Mouse (Mus musculus) lung, postnatal 36 days (tissue): Measurements from ENCODE around the gene Cacna1c.
A peak's percentile ranks its signal among the peaks of the same experiment; 100 is the strongest.

Experiments used
- DNase-seq: peaks from one replicate; pipeline ENCODE4 v3.0.0; 2022; ENCODE audit warnings: mixed read lengths

The Cacna1c gene

DNA sequence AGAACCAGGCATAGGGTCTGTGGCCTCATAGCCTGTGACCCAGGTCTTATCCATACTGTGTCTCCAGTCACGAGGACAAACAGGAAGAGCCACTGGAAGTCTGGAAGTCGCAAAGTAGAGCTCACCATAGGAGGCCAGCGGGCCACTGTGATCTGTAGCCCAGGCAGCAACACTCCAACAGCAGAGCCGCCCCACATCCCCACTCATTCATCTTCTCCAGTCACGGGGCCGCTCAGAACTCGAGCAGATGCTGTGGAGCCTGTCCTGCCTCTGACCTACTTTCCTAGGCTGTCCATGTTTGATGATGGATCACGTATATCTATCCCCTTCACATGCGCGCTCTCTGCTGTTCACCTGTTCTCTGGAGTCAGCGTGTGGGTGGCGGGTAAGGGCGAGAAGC is 246.0 kb downstream of the Cacna1c start:
- DNase-seq: no peak

DNA sequence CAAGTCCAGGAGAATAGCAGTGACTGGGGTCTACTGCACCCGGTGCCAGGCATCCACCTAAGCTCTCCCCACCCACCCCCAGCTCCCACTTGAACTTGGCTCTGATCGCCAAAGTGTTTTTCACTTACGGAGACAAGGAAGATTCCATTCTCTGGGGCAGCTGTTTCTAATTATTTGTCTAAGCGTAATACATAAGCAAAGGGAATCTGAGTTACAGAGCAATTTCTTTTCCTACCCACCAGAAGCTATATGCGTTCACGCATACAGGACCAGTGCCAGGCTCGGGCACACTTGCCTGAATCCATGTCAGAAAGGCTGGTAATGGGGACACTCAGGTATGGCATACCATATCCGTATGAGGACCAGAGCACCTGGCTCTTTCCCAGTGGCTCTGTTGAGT is 248.9 kb downstream of the Cacna1c start:
- DNase-seq: no peak

GRCm38 (mm10) chr6:118946660-118947059 is 249.6 kb downstream of the Cacna1c start:
- DNase-seq: peak; percentile 65

- no peak for DNase-seq
These were observed 252.1 kb downstream of the Cacna1c start for GRCm38 (mm10) chr6:118944093-118944492.

DNA sequence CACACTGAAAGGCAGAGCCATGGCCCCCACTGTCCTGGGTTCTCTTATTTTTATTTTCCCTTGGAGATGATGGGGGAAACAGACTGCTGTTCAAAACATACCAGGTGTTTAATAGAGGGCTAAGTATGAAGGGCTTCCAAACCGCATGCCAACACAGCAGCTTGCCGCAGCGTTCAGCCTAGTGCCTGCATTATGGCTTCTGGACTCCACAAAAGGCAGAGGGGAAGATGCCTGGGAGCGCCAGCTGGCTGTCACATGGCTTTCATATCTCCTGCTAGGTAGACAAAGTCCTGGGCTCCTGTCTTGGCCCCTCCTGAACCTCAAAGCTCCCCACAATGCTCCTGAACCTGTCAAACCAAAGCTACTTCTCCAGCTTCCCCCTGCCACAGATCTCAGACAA is 254.4 kb downstream of the Cacna1c start:
- no peak for DNase-seq

DNA sequence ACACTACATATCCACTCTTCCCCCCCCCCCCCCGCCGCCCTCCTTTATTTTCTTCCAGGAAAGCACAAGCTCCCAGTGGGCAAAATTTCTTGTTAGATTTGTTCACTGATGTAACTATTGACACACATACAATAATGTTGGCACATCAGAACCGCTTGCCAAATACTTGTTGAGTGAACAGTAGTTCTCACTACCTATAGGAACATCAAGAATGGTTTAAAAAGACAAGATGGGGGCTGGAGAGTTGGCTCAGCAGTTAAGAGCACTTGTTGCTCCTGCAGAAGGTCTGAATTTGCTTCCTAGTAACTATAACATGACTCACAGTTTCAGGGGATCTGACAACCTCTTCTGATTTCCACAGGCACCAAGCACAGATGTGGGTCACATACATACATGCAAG is 255.2 kb downstream of the Cacna1c start:
- DNase-seq: no peak

DNA sequence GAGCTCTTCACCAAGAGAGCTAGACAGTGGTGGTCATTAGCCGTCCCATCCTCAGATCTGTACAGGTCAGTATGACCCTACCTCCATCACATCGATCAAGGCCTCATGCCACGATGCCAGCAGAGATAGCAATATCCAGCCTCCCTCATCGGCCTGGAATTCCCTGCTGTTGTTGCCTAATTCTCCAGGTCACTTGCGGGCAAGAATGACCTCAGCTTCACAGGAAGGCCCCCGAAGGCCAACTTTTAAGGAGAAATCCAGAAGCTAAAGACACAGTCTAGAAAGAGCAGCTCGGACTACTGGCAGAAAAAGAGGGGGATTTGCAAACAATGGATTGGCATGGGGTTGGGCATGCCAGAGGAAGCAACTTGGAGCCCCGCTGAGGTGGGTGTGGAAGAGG is 256.6 kb downstream of the Cacna1c start:
- peak; percentile 36 for DNase-seq

DNA sequence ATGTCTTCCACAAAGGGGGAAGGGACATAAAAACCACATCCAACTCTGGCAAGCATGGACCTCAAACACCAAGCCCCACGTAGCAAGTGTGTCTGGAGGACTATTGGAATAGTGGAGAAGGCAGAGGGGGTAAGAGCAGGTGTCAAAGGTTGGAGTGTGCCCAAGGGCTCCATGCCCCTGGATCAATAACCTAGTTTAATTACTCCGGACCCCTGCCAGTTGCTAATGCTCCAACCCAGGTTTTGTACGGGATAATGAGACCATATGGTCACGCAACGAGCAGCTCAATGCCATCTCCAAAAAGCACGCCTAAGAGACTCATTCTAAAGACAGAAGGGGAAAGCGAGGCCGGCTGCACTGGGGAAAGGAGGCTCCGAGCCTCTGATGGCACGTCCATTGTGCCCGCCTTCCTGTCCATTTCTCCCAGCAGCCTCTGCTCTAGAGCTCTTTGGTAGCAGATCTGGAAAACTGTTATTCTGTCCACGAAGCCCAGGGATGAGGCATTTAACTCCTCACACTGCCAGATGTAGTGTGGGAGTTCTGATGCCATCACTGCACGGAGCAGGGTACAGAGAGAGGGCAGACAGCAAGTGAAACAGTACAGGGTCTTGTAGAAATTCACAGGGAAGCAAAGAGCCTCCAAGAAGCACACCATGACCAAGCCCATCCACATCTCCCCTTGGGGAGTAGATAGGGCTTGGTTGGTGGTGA is 257.7 kb downstream of the Cacna1c start:
- DNase-seq: no peak

DNA sequence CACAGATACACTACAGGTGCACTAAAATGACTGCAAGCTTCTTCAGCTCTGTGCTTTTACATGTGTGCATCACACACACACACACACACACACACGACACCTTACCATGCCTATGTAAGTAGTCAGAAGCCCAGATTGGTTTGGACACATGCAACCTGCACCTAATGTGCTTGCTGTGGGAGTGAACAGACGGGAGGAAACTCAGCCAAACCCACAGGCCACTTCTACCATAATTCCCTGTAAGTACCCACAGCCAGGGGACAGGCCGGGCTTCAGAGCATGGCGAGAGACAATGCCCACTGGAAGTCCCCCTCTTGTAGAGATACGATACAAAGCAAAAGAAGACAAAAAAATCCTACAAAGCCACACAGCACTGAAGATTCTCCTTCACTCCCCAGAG is 258.7 kb downstream of the Cacna1c start:
- no peak for DNase-seq

GRCm38 (mm10) chr6:118935520-118936415 is 260.4 kb downstream of the Cacna1c start:
- peak; percentile 38 for DNase-seq

DNA sequence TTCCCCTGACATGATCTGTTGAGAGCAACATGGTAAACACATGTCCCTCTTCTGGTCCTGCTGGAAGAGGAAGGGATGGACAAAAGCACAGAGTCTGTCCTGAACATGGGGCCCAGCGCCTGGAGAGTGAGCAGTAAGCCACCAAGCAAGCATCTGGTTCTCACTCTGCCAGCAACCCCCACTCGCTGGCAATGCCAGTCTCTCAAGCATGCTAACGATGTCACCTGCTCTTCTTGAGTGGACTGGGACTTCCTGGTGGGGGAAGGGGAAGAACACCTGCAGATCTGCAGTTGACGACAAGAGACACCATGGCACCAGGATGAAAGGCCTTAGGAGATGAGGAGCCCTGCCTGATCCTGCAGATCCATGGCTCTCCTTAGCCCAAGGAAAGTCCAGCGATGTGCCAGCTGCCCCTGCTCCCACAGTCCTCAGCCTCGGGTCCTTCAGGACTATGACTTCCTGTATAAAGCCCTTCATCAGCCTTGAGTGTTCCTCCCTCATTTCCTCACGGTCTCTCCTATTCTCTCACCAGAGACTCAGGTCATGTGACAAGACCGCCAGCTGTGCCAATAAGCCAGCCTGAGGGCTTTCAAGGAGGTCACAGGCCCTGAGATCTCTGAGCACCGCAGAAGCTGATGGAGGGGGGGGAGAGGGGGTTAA is 261.8 kb downstream of the Cacna1c start:
- DNase-seq: peak; percentile 85

DNA sequence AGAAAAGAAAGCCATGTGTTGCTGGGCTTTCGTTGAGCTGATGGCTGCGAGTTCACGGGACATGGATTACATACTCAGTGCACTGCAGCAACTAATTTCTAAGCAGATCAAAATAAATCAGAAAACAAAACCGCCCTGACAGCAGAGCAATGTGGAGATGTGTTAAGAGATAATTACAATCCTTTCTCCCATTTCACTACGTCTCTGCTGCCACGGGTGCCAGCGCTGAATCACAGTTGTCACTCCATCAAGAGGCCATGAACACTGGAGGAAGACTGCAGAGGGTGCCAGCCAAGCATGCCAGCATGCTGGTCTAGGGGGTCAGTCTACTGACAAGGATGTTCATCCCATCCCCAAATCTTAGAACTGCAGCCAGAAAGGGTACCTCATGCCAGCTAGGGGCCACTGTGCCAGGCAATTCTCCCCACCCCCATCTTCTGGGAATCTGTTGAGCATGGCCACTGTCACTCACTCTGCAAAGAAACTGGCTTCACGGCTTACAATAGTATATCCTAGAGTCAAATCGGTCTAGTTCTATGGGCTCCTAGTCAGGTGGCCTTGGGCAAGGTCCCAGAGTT is 263.1 kb downstream of the Cacna1c start:
- no peak for DNase-seq

- DNase-seq: no peak
These were observed 264.1 kb downstream of the Cacna1c start for GRCm38 (mm10) chr6:118932002-118932700.

GRCm38 (mm10) chr6:118926669-118927068 is 269.5 kb downstream of the Cacna1c start:
- DNase-seq: no peak

DNA sequence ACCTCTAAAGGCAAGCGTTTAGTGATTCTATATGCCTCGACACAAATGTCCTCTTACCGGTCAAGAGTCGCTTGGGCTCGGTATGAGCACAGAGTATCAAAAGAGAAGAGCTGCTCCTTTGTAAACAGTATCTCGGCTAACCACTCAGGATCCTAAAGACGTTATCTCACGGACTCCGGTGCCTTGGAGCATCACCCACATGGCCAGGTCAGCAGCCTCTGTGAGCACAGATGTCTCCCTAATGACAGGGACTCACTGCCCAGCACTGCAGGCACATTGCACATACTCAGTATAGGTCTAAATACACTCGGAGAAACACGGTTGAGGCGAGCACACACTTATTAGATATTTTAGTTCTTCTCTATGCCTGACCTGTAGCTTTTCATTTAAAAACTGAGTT is 271.8 kb downstream of the Cacna1c start:
- DNase-seq: no peak

DNA sequence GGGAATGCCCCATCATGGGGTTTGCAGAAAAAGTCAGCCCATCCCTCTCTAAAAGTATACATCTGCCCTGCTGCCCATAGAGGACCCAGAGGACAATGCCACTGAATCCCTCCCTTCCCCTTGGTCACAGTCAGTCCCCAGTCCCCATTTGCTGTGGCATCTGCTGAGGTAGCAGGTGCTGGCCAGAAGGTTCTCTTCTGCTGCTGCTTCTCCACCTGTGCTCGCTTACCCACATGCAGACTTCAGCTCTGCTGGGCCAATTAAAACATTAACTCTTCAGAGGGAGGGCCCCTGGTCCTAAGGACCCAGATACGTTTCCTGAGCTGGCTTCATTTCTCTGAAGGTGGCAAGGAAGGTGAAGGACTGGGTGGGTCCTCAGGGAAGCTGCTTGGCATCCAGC is 272.3 kb downstream of the Cacna1c start:
- no peak for DNase-seq

- DNase-seq: no peak
These were observed 273.0 kb downstream of the Cacna1c start for GRCm38 (mm10) chr6:118923212-118923577.

DNA sequence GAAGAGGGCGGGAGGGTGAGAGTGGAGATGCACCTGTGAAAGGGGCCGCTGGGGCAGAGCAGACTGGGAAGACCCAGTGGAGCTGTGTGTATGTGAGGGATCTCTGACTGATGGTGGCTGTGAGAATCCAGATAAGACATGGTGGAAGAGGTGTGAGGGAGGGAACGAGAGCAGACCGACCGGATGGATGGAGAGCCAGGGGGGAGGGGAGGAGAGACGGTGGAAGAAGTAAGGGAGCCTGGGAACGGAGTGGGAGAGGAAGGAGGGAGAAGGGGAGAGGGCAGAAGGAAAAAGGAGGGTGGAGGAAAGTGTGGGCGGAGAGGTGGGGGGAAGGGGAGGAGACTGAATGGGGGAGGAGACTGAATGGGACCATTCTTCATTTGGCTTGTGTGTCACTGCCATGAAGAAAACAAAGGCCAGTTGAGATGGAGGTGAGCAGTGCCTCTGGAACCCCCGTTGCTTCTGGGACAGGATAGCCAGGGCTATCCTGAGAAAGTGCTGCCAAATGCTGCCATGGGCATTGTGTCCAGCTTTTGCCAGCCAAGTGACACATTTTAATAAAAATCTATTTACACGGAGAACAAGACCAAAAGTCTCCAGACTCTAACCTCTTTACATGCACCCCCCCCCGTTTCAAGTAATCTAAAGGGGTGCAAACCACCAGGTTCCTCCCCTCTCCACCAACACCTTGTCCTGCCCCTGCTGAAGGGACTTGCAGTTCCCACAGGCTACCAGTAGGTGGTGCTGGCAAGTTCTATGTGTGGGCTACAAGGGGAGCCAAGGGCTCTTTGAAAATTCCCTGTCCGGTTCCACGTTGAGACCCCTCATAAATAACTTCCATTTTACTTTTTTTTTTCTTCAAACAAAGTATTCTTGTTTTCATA is 273.6 kb downstream of the Cacna1c start:
- peak; percentile 90 for DNase-seq

DNA sequence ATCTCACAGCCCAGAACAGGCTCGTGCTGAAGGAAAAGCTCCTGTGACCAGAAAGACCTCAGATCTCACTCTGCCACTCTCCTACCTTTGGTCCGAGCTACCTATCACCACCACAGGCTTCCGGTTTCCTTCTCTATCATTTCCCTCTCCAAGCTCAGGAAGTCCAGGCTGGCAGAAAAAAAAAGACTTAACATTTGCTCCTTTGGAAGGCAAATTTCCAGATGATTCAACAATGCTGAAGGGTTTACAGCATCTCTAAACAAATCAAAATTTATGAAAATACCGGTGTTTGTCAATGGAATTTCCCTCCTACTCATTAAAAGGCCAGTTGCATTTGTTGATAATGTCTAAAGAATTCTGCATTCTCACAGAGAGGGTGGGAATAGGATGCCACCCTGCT is 288.0 kb downstream of the Cacna1c start:
- DNase-seq: no peak

DNA sequence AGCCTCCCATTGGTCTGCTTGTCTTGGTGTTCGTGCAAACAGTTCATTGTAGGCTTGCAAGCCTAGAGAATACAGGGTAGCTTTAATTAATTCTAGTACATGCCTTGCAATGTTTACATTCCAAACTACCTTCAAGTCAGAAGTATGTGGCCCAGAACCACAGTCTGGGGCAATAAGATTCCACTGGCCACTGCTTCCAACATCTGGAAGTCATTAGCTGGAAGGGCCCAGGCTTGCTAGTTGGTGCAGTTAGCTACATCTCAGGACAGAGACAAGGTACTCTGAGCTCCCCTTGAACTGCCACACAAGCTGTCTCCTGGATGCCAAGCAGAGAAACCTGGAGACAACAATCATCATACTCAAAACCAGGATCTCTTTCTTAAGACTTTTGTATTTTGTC is 288.5 kb downstream of the Cacna1c start:
- no peak for DNase-seq

DNA sequence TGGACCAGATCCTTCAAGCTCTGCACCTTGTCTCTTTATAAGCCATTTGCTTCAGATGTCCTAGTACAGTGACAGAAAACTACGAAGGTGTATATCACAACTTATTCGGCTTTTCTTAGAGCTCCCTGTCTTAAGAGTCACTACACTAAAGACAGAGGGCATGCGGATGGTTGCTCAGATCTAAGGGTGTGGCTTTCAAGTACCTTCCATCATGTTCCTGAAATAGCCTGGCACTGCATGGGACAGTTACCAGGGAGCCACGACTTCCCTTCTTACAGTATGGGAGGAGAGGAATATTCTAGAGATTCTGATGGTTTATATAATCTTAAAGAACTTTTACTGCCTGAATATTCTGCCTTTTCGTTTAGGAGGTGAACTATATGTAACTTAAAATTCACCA is 289.3 kb downstream of the Cacna1c start:
- no peak for DNase-seq

GRCm38 (mm10) chr6:118899688-118900087 is 296.5 kb downstream of the Cacna1c start:
- DNase-seq: no peak
